Mouse (Mus musculus) midbrain, postnatal 0 days (tissue): ENCODE results near the gene Klhl8. TPM values are rescaled to one million over a fixed set of nuclear protein-coding genes. Genes with fewer than 3 reads are reported as not detected.
A peak's percentile ranks its signal among the peaks of the same experiment; 100 is the strongest.

ENCODE experiments used
- ATAC-seq: fragments of 200-750 bp; cut with Nextera tagmentation; 2 replicates; pipeline ENCODE4 v1.8.0; 2017; ENCODE audit warnings: moderate number of reproducible peaks, mild to moderate bottlenecking, moderate TSS enrichment, moderate library complexity; ENCODE audit not compliant: low FRiP score
- DNase-seq: peaks from one replicate; pipeline ENCODE4 v3.0.0-alpha.2; 2015; ENCODE audit warnings: low spot score
- H3K27ac ChIP-seq: fragments of 300-500 bp; sonication (generic); 2 replicates; pipeline ENCODE4 v1.5.1; 2014; ENCODE audit warnings: low read depth, mild to moderate bottlenecking, low read length, mixed read lengths
- H3K27me3 ChIP-seq: fragments of 300-500 bp; sonication (generic); 2 replicates; pipeline ENCODE4 v1.6.1; 2014; ENCODE audit warnings: low read length, control low read depth, mixed read lengths; ENCODE audit not compliant: insufficient read depth
- H3K36me3 ChIP-seq: fragments of 300-500 bp; sonication (generic); 2 replicates; pipeline ENCODE4 v1.6.1; 2014; ENCODE audit warnings: low read length, control low read depth, mixed read lengths; ENCODE audit not compliant: insufficient read depth
- H3K4me1 ChIP-seq: fragments of 300-500 bp; sonication (generic); 2 replicates; pipeline ENCODE4 v1.6.1; 2014; ENCODE audit warnings: mild to moderate bottlenecking, control low read depth, antibody characterized with exemption, low read length, mixed read lengths; ENCODE audit not compliant: insufficient read depth
- H3K4me2 ChIP-seq: fragments of 300-500 bp; sonication (generic); 2 replicates; pipeline ENCODE4 v1.6.1; 2014; ENCODE audit warnings: low read depth, mild to moderate bottlenecking, low read length, mixed read lengths; ENCODE audit not compliant: poor library complexity, severe bottlenecking
- H3K4me3 ChIP-seq: fragments of 300-500 bp; sonication (generic); 2 replicates; pipeline ENCODE4 v1.5.1; 2014; ENCODE audit warnings: low read depth, mild to moderate bottlenecking, low read length, moderate library complexity
- H3K9ac ChIP-seq: fragments of 300-500 bp; sonication (generic); replicated peaks from 2 replicates; pipeline ENCODE4 v1.6.1; 2014; ENCODE audit warnings: mild to moderate bottlenecking, low read length, moderate library complexity, mixed read lengths; ENCODE audit not compliant: poor library complexity, severe bottlenecking
- H3K9me3 ChIP-seq: fragments of 300-500 bp; sonication (generic); 2 replicates; pipeline ENCODE4 v1.6.1; 2016; ENCODE audit warnings: low read length, control low read depth
- CTCF ChIP-seq: IDR thresholded peaks from 2 replicates; pipeline ENCODE4 v1.5.1; 2016; ENCODE audit warnings: antibody characterized with exemption, mild to moderate bottlenecking
- WGBS: fragments of 180-500 bp; shearing (Covaris S2); extraction: QIAGEN DNeasy Blood & Tissue Kit; methylation state at CpG from one replicate; pipeline ENCODE4 v1.1.7; 2014; 5-methylcytosine and 5-hydroxymethylcytosine counted together
- polyA plus RNA-seq: library from polyadenylated mRNA; unstranded; fragments of >200 nt; fragmentation: Nextera tagmentation; extraction: Ambion mirVana; gene quantifications from 2 replicates; pipeline ENCODE4 v1.2.1, GENCODE M21; 2015
- total RNA-seq: library from RNA; depleted of rRNA; stranded (reverse); fragments of >200 nt; gene quantifications from 2 replicates; pipeline ENCODE4 v1.2.3, GENCODE M21; 2014

Gene Klhl8
- total and polyA plus RNA-seq, 2 experiments from 2014 or later: 39.5 to 44.6 TPM

- no peak overlapping the region for H3K9ac ChIP-seq
- TF ChIP-seq CTCF: no peak
- ATAC-seq (no peak), DNase-seq (no peak)
- no peaks in the 10 kb centered on the region for H3K4me1 ChIP-seq
- WGBS: 49% methylated on average over 5 of the region's 5 CpGs
- H3K9me3 ChIP-seq: no peaks in the 10 kb centered on the region
- H3K4me2 ChIP-seq: no peak overlapping the region
- no peaks in the 10 kb centered on the region for H3K27me3 ChIP-seq
- H3K27ac ChIP-seq: no peak overlapping the region
- H3K4me3 ChIP-seq: no peak overlapping the region
- H3K36me3 ChIP-seq: 0 out of 2 replicates have a peak, but pooled peaks cover 2% of the 10 kb centered on the region
Observed at GRCm38 (mm10) chr5:103846609-103847008, 64.5 kb downstream of the Klhl8 start.

GRCm38 (mm10) chr5:103846154-103846551, 64.9 kb downstream of the Klhl8 start:
- H3K4me3 ChIP-seq: no peak overlapping the region
- H3K9ac ChIP-seq: no peak overlapping the region
- no peak for ATAC-seq
- 76% methylated on average over 10 of the region's 10 CpGs for WGBS
- no peak overlapping the region for H3K27ac ChIP-seq
- no peaks in the 10 kb centered on the region for H3K27me3 ChIP-seq
- no peaks in the 10 kb centered on the region for H3K4me1 ChIP-seq
- H3K36me3 ChIP-seq: 0 out of 2 replicates have a peak, but pooled peaks cover 2% of the 10 kb centered on the region
- no peak overlapping the region for H3K4me2 ChIP-seq
- no peaks in the 10 kb centered on the region for H3K9me3 ChIP-seq
- no peak for TF ChIP-seq CTCF
- DNase-seq: no peak

GRCm38 (mm10) chr5:103845418-103846153, 65.5 kb downstream of the Klhl8 start:
- no peak overlapping the region for H3K4me2 ChIP-seq
- TF ChIP-seq CTCF: no peak
- H3K4me1 ChIP-seq: no peaks in the 10 kb centered on the region
- 0 out of 2 replicates have a peak, but pooled peaks cover under 1% of the 10 kb centered on the region for H3K36me3 ChIP-seq
- no peaks in the 10 kb centered on the region for H3K9me3 ChIP-seq
- H3K9ac ChIP-seq: no peak overlapping the region
- 39% methylated on average over 19 of the region's 19 CpGs for WGBS
- H3K27ac ChIP-seq: no peak overlapping the region
- no peaks in the 10 kb centered on the region for H3K27me3 ChIP-seq
- H3K4me3 ChIP-seq: no peak overlapping the region
- DNase-seq (peak; percentile 88), ATAC-seq (no peak)

GRCm38 (mm10) chr5:103843938-103844337, 67.1 kb downstream of the Klhl8 start:
- ATAC-seq (no peak), DNase-seq (peak; percentile 57)
- H3K4me2 ChIP-seq: no peak overlapping the region
- no peaks in the 10 kb centered on the region for H3K27me3 ChIP-seq
- H3K4me3 ChIP-seq: no peak overlapping the region
- no peaks in the 10 kb centered on the region for H3K36me3 ChIP-seq
- TF ChIP-seq CTCF: peak; percentile 73
- WGBS: 55% methylated on average over 1 of the region's 1 CpGs
- no peak overlapping the region for H3K27ac ChIP-seq
- H3K9me3 ChIP-seq: no peaks in the 10 kb centered on the region
- no peaks in the 10 kb centered on the region for H3K4me1 ChIP-seq
- no peak overlapping the region for H3K9ac ChIP-seq

GRCm38 (mm10) chr5:103839265-103839626, 71.8 kb downstream of the Klhl8 start:
- no peak for DNase-seq
- no peak overlapping the region for H3K27ac ChIP-seq
- H3K36me3 ChIP-seq: no peaks in the 10 kb centered on the region
- TF ChIP-seq CTCF: no peak
- no peak overlapping the region for H3K9ac ChIP-seq
- H3K9me3 ChIP-seq: no peaks in the 10 kb centered on the region
- H3K4me1 ChIP-seq: no peaks in the 10 kb centered on the region
- 86% methylated on average over 3 of the region's 3 CpGs for WGBS
- H3K4me3 ChIP-seq: no peak overlapping the region
- no peak for ATAC-seq
- no peaks in the 10 kb centered on the region for H3K27me3 ChIP-seq
- H3K4me2 ChIP-seq: no peak overlapping the region

- no peak overlapping the region for H3K4me3 ChIP-seq
- H3K4me1 ChIP-seq: no peaks in the 10 kb centered on the region
- no peak overlapping the region for H3K9ac ChIP-seq
- H3K4me2 ChIP-seq: no peak overlapping the region
- H3K27ac ChIP-seq: no peak overlapping the region
- no peak for TF ChIP-seq CTCF
- no peaks in the 10 kb centered on the region for H3K36me3 ChIP-seq
- H3K27me3 ChIP-seq: no peaks in the 10 kb centered on the region
- 92% methylated on average over 15 of the region's 15 CpGs for WGBS
- no peaks in the 10 kb centered on the region for H3K9me3 ChIP-seq
- peak; percentile 21 for DNase-seq
- no peak for ATAC-seq
Observed at GRCm38 (mm10) chr5:103838550-103839264, 72.4 kb downstream of the Klhl8 start.
